Mouse (Mus musculus) stomach, postnatal 0 days (tissue): Measurements from ENCODE around the gene Ston1.

ENCODE experiments used
- CTCF ChIP-seq: IDR thresholded peaks from 2 replicates; pipeline ENCODE4 v1.5.1; 2016; ENCODE audit warnings: antibody characterized with exemption, low read depth, mild to moderate bottlenecking, moderate library complexity
- EP300 ChIP-seq: optimal IDR thresholded peaks from 2 replicates; pipeline ENCODE3; 2016; ENCODE audit warnings: antibody characterized with exemption

- TF ChIP-seq CTCF (no peak), EP300 (no peak)
Measured at GRCm38 (mm10) chr17:88614234-88614633, 16.8 kb downstream of the Ston1 start.
